Mouse (Mus musculus) kidney, embryonic 16.5 days (tissue): ENCODE results near the gene Fam19a2. TPM values are rescaled to one million over a fixed set of nuclear protein-coding genes. Genes with fewer than 3 reads are reported as not detected.

Experiments used
- ATAC-seq: fragments of 200-750 bp; cut with Nextera tagmentation; 2 replicates; pipeline ENCODE4 v1.8.0; 2017; ENCODE audit warnings: moderate TSS enrichment; ENCODE audit not compliant: low FRiP score, low TSS enrichment
- H3K27ac ChIP-seq: fragments of 300-500 bp; sonication (generic); 2 replicates; pipeline ENCODE4 v1.5.1; 2014; ENCODE audit warnings: low read length
- H3K27me3 ChIP-seq: fragments of 300-500 bp; sonication (generic); 2 replicates; pipeline ENCODE4 v1.6.1; 2014; ENCODE audit warnings: low read length, control low read depth, mixed read lengths; ENCODE audit not compliant: insufficient read depth
- H3K36me3 ChIP-seq: fragments of 300-500 bp; sonication (generic); 2 replicates; pipeline ENCODE4 v1.6.1; 2014; ENCODE audit warnings: low read length, control low read depth, mixed read lengths; ENCODE audit not compliant: insufficient read depth
- H3K4me1 ChIP-seq: fragments of 300-500 bp; sonication (generic); 2 replicates; pipeline ENCODE4 v1.6.1; 2014; ENCODE audit warnings: low read length, control low read depth, mixed read lengths; ENCODE audit not compliant: insufficient read depth
- H3K4me2 ChIP-seq: fragments of 300-500 bp; sonication (generic); replicated peaks from 2 replicates; pipeline ENCODE4 v1.6.1; 2014; ENCODE audit warnings: low read depth, low read length
- H3K4me3 ChIP-seq: fragments of 300-500 bp; sonication (generic); 2 replicates; pipeline ENCODE4 v1.5.1; 2014; ENCODE audit warnings: mild to moderate bottlenecking, low read length
- H3K9ac ChIP-seq: fragments of 300-500 bp; sonication (generic); replicated peaks from 2 replicates; pipeline ENCODE4 v1.6.1; 2014; ENCODE audit warnings: low read length
- H3K9me3 ChIP-seq: fragments of 300-500 bp; sonication (generic); 2 replicates; pipeline ENCODE4 v1.6.1; 2016; ENCODE audit warnings: low read length, control low read depth
- WGBS: fragments of 180-500 bp; shearing (Covaris S2); extraction: QIAGEN DNeasy Blood & Tissue Kit; methylation state at CpG from one replicate; pipeline ENCODE4 v1.1.7; 2014; 5-methylcytosine and 5-hydroxymethylcytosine counted together
- polyA plus RNA-seq: library from polyadenylated mRNA; unstranded; fragments of >200 nt; fragmentation: Nextera tagmentation; extraction: Ambion mirVana; gene quantifications from 2 replicates; pipeline ENCODE4 v1.2.1, GENCODE M21; 2015

Fam19a2 gene
- polyA plus RNA-seq, 1 experiment from 2014 or later: 2.9 TPM

DNA sequence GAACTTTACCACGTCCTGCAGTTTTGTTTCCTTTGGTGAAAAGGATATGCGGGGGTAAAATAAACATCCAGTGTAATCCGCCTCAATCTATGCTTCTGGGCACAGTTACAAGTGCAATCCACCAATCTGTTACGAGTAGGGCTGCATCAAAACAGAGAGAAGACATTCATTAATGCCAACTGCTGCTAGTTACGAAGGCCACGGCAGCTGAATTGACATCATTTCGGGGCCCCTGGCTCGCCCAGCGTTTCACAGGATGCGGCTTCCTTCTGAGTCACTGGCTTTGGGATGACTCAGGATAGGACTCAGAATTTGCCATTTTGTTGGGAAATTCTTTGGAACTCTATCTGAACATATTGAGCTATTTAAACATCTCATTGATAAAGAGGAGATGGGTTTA, 4.8 kb downstream of the Fam19a2 start:
- H3K4me1 ChIP-seq: peaks cover 15% of the 10 kb centered on the region
- H3K9me3 ChIP-seq: no peaks in the 10 kb centered on the region
- no peak for ATAC-seq
- H3K4me2 ChIP-seq: no peak overlapping the region
- WGBS: 65% methylated on average over 10 of the region's 10 CpGs
- H3K9ac ChIP-seq: no peak overlapping the region
- H3K27ac ChIP-seq: no peak overlapping the region
- peaks cover 6% of the 10 kb centered on the region; the same call in 1 of the 2 replicates for H3K27me3 ChIP-seq
- no peaks in the 10 kb centered on the region for H3K36me3 ChIP-seq
- H3K4me3 ChIP-seq: no peak overlapping the region

GRCm38 (mm10) chr10:123274554-123274953, 10.8 kb downstream of the Fam19a2 start:
- Histone ChIP-seq H3K9ac (no peak overlapping the region), H3K4me1 (no peaks in the 10 kb centered on the region), H3K9me3 (no peaks in the 10 kb centered on the region), H3K4me3 (no peak overlapping the region), H3K27me3 (no peaks in the 10 kb centered on the region), H3K27ac (no peak overlapping the region), H3K4me2 (peak overlapping the region; percentile 26), H3K36me3 (no peaks in the 10 kb centered on the region)
- ATAC-seq: no peak
- 35% methylated on average over 11 of the region's 11 CpGs for WGBS

DNA sequence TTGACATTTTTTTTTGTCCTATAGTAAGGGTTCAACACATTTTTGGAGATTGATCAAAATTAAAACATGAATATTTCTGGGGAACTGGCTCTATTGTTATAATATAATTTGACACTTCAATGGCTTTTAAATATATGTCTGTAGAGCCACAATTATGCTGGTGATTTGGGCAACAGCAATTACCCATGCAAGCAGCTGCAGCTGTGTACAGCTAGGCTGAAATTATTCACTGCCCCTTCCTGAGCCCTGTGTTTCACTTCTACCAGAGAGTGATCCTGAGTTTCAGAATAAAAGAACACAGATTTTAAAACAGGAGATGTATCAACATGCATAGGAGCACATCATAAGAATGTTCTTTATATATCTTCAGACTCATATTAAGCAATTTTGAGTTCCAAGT, 43.5 kb downstream of the Fam19a2 start:
- no peak overlapping the region for H3K4me3 ChIP-seq
- no peaks in the 10 kb centered on the region for H3K27me3 ChIP-seq
- no peaks in the 10 kb centered on the region for H3K36me3 ChIP-seq
- ATAC-seq: no peak
- H3K27ac ChIP-seq: no peak overlapping the region
- H3K9ac ChIP-seq: no peak overlapping the region
- no peaks in the 10 kb centered on the region for H3K9me3 ChIP-seq
- no peak overlapping the region for H3K4me2 ChIP-seq
- no peaks in the 10 kb centered on the region for H3K4me1 ChIP-seq

- H3K4me2 ChIP-seq: no peak overlapping the region
- no peaks in the 10 kb centered on the region for H3K27me3 ChIP-seq
- no peak overlapping the region for H3K4me3 ChIP-seq
- H3K9ac ChIP-seq: no peak overlapping the region
- H3K27ac ChIP-seq: no peak overlapping the region
- no peaks in the 10 kb centered on the region for H3K9me3 ChIP-seq
- no peaks in the 10 kb centered on the region for H3K4me1 ChIP-seq
- WGBS: 82% methylated on average over 3 of the region's 3 CpGs
- H3K36me3 ChIP-seq: no peaks in the 10 kb centered on the region
- ATAC-seq: no peak
Observed at GRCm38 (mm10) chr10:123326271-123326670, 62.5 kb downstream of the Fam19a2 start.

DNA sequence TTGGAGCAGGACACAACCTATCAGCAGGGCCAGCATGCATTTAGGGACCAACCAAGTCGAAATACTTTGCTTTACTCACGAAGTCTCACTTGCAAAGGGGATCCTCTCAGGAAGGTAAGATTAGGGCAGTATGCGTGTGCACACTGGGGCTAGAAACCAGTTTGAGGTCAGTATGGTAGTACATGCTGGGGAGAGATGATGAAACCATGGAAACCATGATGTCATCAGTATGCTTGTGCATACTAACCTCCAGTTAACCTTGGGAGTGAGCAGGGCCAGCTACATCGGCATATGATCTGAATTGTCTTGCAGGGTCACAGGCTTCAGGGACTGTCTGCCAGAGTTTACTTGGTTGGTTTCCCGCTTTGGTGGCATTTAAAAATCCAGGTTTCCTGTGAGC, 77.5 kb downstream of the Fam19a2 start:
- ATAC-seq: no peak
- no peak overlapping the region for H3K9ac ChIP-seq
- no peaks in the 10 kb centered on the region for H3K4me1 ChIP-seq
- H3K4me3 ChIP-seq: no peak overlapping the region
- H3K4me2 ChIP-seq: no peak overlapping the region
- no peaks in the 10 kb centered on the region for H3K27me3 ChIP-seq
- no peaks in the 10 kb centered on the region for H3K36me3 ChIP-seq
- WGBS: 69% methylated on average over 5 of the region's 5 CpGs
- H3K9me3 ChIP-seq: no peaks in the 10 kb centered on the region
- H3K27ac ChIP-seq: no peak overlapping the region

DNA sequence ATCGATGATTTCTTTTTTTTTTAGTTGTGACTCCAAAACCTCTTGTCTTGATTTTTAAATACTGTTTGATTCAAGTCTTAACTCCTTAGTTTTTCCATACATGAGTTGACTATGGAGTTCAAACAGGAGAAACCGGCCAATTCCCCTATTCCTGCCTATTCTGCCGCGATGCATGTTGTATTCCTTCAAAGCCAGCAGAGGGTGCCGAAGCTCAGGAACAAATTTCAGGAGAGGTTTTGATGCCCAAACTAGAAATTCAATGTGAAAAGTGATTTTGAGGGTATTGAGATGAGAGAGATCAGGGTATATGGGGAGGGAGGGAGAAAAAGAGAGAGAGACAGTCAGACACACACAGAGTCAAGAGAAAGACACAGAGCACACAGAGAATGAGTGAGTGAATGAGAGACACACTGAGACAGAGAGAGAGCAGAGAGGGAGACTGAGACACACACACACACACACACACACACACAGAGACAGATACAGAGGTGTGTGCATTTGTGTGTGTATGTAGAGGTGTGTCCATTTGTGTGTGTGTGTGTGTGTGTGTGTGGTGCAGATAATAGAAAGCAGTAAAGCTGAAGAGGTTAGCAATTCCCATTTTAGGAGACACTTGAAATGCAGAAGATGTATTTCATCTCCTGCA, 78.9 kb downstream of the Fam19a2 start:
- H3K9ac ChIP-seq: no peak overlapping the region
- 22% methylated on average over 5 of the region's 5 CpGs for WGBS
- no peaks in the 10 kb centered on the region for H3K4me1 ChIP-seq
- H3K4me3 ChIP-seq: no peak overlapping the region
- ATAC-seq: peak; percentile 23; the same call in 1 of the 2 replicates
- no peaks in the 10 kb centered on the region for H3K27me3 ChIP-seq
- H3K9me3 ChIP-seq: no peaks in the 10 kb centered on the region
- H3K27ac ChIP-seq: no peak overlapping the region
- H3K36me3 ChIP-seq: no peaks in the 10 kb centered on the region
- no peak overlapping the region for H3K4me2 ChIP-seq

DNA sequence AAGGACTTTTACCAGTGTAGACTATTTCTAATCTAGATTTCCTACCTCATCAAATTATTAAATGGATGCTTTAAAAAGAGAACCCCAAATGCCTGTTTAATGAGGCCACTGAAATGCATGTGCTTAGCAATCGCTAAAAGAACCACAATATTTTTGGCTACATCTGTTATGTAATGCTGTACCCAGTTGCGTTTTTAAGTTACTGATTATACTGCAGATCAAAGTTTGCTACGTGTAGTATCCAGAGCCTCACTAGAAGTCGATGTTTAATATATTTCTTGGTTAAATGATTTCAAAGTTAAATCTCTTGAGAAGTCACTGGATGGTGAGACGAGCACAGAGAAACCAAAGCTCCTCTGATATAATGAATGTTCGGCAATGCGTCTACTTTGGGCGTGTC, 82.5 kb downstream of the Fam19a2 start:
- H3K36me3 ChIP-seq: no peaks in the 10 kb centered on the region
- H3K27ac ChIP-seq: no peak overlapping the region
- no peaks in the 10 kb centered on the region for H3K9me3 ChIP-seq
- H3K27me3 ChIP-seq: no peaks in the 10 kb centered on the region
- no peak overlapping the region for H3K4me3 ChIP-seq
- H3K9ac ChIP-seq: no peak overlapping the region
- WGBS: 92% methylated on average over 8 of the region's 8 CpGs
- ATAC-seq: no peak
- no peak overlapping the region for H3K4me2 ChIP-seq
- H3K4me1 ChIP-seq: no peaks in the 10 kb centered on the region

- 33% methylated on average over 5 of the region's 5 CpGs for WGBS
Observed at GRCm38 (mm10) chr10:123353667-123354066, 89.9 kb downstream of the Fam19a2 start.

DNA sequence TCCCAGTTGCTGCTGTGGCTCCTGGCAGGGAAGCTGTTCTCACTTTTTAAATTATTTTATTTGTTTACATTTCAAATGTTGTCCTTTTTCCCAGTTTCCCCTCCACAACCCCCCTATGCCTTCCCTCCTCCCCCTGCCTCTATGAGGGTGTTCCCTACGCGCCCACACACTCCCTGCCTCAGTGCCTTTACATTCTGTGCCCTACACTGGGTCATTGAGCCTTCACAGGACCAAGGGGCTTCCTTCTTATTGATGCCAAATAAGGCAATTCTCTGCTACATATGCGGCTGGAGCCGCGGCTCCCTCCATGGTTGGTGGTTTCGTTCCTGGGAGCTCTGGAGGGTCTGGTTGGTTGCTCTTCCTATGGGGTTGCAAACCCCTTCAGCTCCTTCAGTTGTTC, 93.2 kb downstream of the Fam19a2 start:
- Histone ChIP-seq H3K36me3 (no peaks in the 10 kb centered on the region), H3K4me3 (no peak overlapping the region), H3K9ac (no peak overlapping the region), H3K4me1 (no peaks in the 10 kb centered on the region), H3K9me3 (no peaks in the 10 kb centered on the region), H3K27me3 (no peaks in the 10 kb centered on the region), H3K4me2 (no peak overlapping the region), H3K27ac (no peak overlapping the region)
- 0 out of 2 replicates have a peak, but pooled peaks have one; percentile 55 for ATAC-seq
- WGBS: 70% methylated on average over 6 of the region's 6 CpGs

More at GRCm38 (mm10) chr10:123353667-123354066, 89.9 kb downstream of the Fam19a2 start:
- Histone ChIP-seq H3K4me2 (no peak overlapping the region), H3K9ac (no peak overlapping the region), H3K36me3 (no peaks in the 10 kb centered on the region), H3K4me1 (no peaks in the 10 kb centered on the region), H3K9me3 (no peaks in the 10 kb centered on the region), H3K27ac (no peak overlapping the region), H3K4me3 (no peak overlapping the region), H3K27me3 (no peaks in the 10 kb centered on the region)
- peak; percentile 54; the same call in 1 of the 2 replicates for ATAC-seq

- no peak overlapping the region for H3K27ac ChIP-seq
- no peak overlapping the region for H3K4me3 ChIP-seq
- no peak overlapping the region; the same call in 1 of the 2 replicates for H3K4me2 ChIP-seq
- H3K27me3 ChIP-seq: no peaks in the 10 kb centered on the region
- H3K4me1 ChIP-seq: no peaks in the 10 kb centered on the region
- WGBS: 48% methylated on average over 14 of the region's 14 CpGs
- ATAC-seq: no peak
- no peaks in the 10 kb centered on the region for H3K9me3 ChIP-seq
- no peak overlapping the region for H3K9ac ChIP-seq
- H3K36me3 ChIP-seq: no peaks in the 10 kb centered on the region
Observed at GRCm38 (mm10) chr10:123360492-123360891, 96.7 kb downstream of the Fam19a2 start.
